Mouse (Mus musculus): ENCODE results near the gene Arr3.

DNA sequence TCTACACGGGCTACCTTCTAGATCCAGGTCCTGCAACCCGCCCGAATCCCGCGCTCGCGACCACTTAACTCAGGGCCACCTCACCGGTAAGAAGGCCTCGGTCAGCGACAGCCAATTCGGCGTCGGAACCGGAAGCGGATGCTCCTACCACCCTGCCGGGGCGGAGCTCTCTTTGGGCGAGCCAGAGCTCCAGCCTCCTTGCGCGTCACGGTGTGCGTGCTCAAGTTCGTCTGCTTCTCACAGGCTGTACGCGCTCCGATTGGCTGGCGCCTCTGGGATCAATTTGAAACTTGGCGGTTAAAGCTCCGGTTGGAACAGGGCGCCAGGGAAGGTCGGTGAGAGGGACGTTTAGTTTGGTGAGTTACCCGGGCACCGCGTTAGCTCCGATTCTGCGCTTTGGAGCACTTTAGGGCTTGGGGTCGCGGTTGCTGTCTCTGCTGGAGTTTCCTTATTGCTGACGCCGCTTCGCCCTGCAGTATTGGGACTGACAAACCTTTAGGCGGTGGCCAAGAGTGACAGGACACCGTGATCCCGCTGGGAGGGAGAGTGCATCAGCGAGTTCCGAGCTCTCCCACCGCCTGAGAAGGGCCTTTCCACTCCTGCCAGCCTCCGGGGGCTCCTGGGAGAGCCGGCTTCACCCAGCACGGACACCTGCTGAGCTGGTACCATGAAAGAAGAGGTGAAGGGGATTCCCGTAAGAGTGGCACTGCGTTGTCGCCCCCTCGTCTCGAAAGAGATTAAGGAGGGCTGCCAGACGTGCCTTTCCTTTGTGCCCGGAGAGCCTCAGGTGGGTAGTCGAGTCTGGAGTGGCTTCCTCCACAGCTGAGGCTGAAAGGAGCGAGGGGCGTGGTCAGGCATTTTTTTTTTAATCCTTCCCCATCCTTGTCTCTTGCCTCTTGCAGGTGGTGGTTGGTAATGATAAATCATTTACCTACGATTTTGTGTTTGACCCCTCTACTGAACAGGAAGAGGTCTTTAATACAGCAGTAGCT lies 20.8 kb downstream of the Arr3 start, which contains the start of gene Pdzd11:
- TF ChIP-seq CTCF (IDR thresholded peaks at IDR 0.05; ENCODE audit: insufficient read depth, low read depth, low read length) (no peak), POLR2A (IDR thresholded peaks at IDR 0.05; ENCODE audit: insufficient read depth, low read depth, low read length) (no peak)

Data from olfactory bulb, adult 2 months (tissue).